Mouse (Mus musculus) ES-E14 (cell line): ENCODE measurements around the gene Nme9.

Source experiments
- CHD2 ChIP-seq: IDR thresholded peaks from 2 replicates; pipeline ENCODE4 v1.6.1; 2014; ENCODE audit warnings: mild to moderate bottlenecking, low read depth, low read length, inconsistent platforms
- HCFC1 ChIP-seq: IDR thresholded peaks from 2 replicates; pipeline ENCODE4 v1.6.1; 2012; ENCODE audit warnings: low read length, inconsistent platforms, borderline replicate concordance; ENCODE audit not compliant: insufficient read depth
- MAFK ChIP-seq: IDR thresholded peaks from 2 replicates; pipeline ENCODE4 v1.6.1; 2014; ENCODE audit warnings: mild to moderate bottlenecking, low read depth, low read length, inconsistent platforms; ENCODE audit not compliant: insufficient read depth
- ZC3H11A ChIP-seq: IDR thresholded peaks from 2 replicates; pipeline ENCODE4 v1.6.1; 2012; ENCODE audit warnings: low read depth, mild to moderate bottlenecking, inconsistent platforms, low read length, borderline replicate concordance
- ZNF384 ChIP-seq: IDR thresholded peaks from 2 replicates; pipeline ENCODE4 v1.6.1; 2012; ENCODE audit warnings: low read depth, low read length, inconsistent platforms

DNA sequence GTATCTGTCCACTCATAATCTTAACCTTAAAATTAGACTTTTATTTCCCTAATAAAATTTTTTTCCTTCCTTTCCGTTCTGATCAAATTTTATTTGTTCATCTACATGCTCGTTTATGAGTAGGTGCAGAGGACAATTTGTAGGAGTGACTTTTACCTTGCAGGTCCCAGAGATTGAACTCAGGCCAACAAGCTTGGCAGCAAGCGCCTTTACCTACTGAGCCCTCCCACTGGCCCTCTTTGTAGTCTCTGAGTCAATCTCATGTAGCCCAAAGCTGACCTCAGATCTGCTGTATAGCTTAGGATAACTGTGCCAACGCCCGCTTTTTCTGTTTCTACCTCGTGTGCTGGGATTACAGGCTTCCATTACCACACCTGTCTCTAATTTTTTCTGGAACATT, 19.3 kb upstream of the Nme9 start:
- TF ChIP-seq CHD2 (no peak), ZC3H11A (no peak), HCFC1 (no peak), MAFK (no peak), ZNF384 (no peak)
